Mouse (Mus musculus) cerebellum, adult 2 months (tissue): ENCODE data around the gene Trim7. TPM values are rescaled to one million over a fixed set of nuclear protein-coding genes. Genes with fewer than 3 reads are reported as not detected.
A peak's percentile ranks its signal among the peaks of the same experiment; 100 is the strongest.
"Not testable (repeated sequence)": the region's sequence is repeated elsewhere in the genome, so short reads cannot be mapped to it uniquely, and the experiment has no call there.

Source experiments
- DNase-seq, 2 experiments: peaks; one replicate each; pipeline ENCODE4 v3.0.0; 2021
- H3K27ac ChIP-seq: fragments of 200-500 bp; 2 replicates; pipeline ENCODE4 v1.5.1; 2012; ENCODE audit warnings: low read length, control low read depth, inconsistent platforms; ENCODE audit not compliant: insufficient read depth
- H3K27me3 ChIP-seq: fragments of 200-500 bp; 2 replicates; pipeline ENCODE4 v1.6.1; 2012; ENCODE audit warnings: inconsistent platforms, mild to moderate bottlenecking, low read length, moderate library complexity; ENCODE audit not compliant: control insufficient read depth, insufficient read depth
- H3K4me1 ChIP-seq: fragments of 200-500 bp; 2 replicates; pipeline ENCODE4 v1.6.1; 2011; ENCODE audit warnings: low read length; ENCODE audit not compliant: control insufficient read depth, insufficient read depth
- H3K4me3 ChIP-seq: fragments of 200-500 bp; replicated peaks from 2 replicates; pipeline ENCODE3; 2011; ENCODE audit warnings: mild to moderate bottlenecking, low read depth, low read length, control low read depth; ENCODE audit not compliant: insufficient read depth
- CTCF ChIP-seq: fragments of 200-500 bp; IDR thresholded peaks from 2 replicates; pipeline ENCODE4 v1.5.1; 2011; ENCODE audit warnings: low read depth, mild to moderate bottlenecking, control low read depth, low read length, moderate library complexity, borderline replicate concordance; ENCODE audit not compliant: insufficient read depth
- POLR2A ChIP-seq: fragments of 200-500 bp; IDR thresholded peaks from 2 replicates; pipeline ENCODE4 v1.6.1; 2011; ENCODE audit warnings: low read length, control low read depth, borderline replicate concordance; ENCODE audit not compliant: insufficient read depth
- WGBS: fragments of 180-500 bp; shearing (Covaris S2); methylation state at CpG from one replicate; pipeline ENCODE4 v1.1.7; 2018; 5-methylcytosine and 5-hydroxymethylcytosine counted together
- polyA plus RNA-seq: library from polyadenylated mRNA; depleted of rRNA; stranded (reverse); fragments of >200 nt; gene quantifications from 2 replicates; pipeline ENCODE4 v1.2.3, GENCODE M21; 2012

The Trim7 gene
- polyA plus RNA-seq, 1 experiment, result 4.7 TPM

- H3K4me1 ChIP-seq, result no peaks in the 10 kb centered on the region
- DNase-seq, result no peak
- TF ChIP-seq POLR2A (no peak), CTCF (no peak)
- no peaks in the 10 kb centered on the region for H3K27me3 ChIP-seq
- no peak overlapping the region for H3K4me3 ChIP-seq
- no peak overlapping the region for H3K27ac ChIP-seq
- WGBS, result 92% methylated on average over 11 of the region's 11 CpGs
These were observed 17.3 kb downstream of the Trim7 start for GRCm38 (mm10) chr11:48843202-48843601.

GRCm38 (mm10) chr11:48844309-48844708 is 18.4 kb downstream of the Trim7 start:
- Histone ChIP-seq H3K4me3 (no peak overlapping the region), H3K27ac (no peak overlapping the region), H3K27me3 (no peaks in the 10 kb centered on the region), H3K4me1 (no peaks in the 10 kb centered on the region)
- DNase-seq, result peak in 1 of 2 experiments; percentile 58
- TF ChIP-seq POLR2A, result no peak
- TF ChIP-seq CTCF, result no peak
- WGBS, result 34% methylated on average over 6 of the region's 6 CpGs

- 46% methylated on average over 13 of the region's 13 CpGs for WGBS
These were observed 19.4 kb downstream of the Trim7 start for GRCm38 (mm10) chr11:48845244-48845815.

GRCm38 (mm10) chr11:48846362-48846761 is 20.4 kb downstream of the Trim7 start:
- WGBS, result 74% methylated on average over 2 of the region's 2 CpGs
- H3K4me1 ChIP-seq, DNase-seq, H3K4me3 ChIP-seq, H3K27me3 ChIP-seq, H3K27ac ChIP-seq: not testable (repeated sequence)

More at GRCm38 (mm10) chr11:48845244-48845815, 19.4 kb downstream of the Trim7 start:
- Histone ChIP-seq H3K4me3 (no peak overlapping the region), H3K4me1 (no peaks in the 10 kb centered on the region), H3K27me3 (no peaks in the 10 kb centered on the region), H3K27ac (no peak overlapping the region)
- no peak for DNase-seq
- TF ChIP-seq CTCF (no peak), POLR2A (no peak)

GRCm38 (mm10) chr11:48846881-48847280 is 20.9 kb downstream of the Trim7 start:
- no peak overlapping the region for H3K27ac ChIP-seq
- H3K4me3 ChIP-seq, result no peak overlapping the region
- no peaks in the 10 kb centered on the region for H3K4me1 ChIP-seq
- DNase-seq, result no peak
- H3K27me3 ChIP-seq, result no peaks in the 10 kb centered on the region
- 66% methylated on average over 5 of the region's 5 CpGs for WGBS
- TF ChIP-seq POLR2A (no peak), CTCF (no peak)

- Histone ChIP-seq H3K4me3 (no peak overlapping the region), H3K4me1 (0 out of 2 replicates have a peak, but pooled peaks cover 4% of the 10 kb centered on the region), H3K27me3 (no peaks in the 10 kb centered on the region), H3K27ac (no peak overlapping the region)
- TF ChIP-seq CTCF, result no peak
- TF ChIP-seq POLR2A, result no peak
- no peak for DNase-seq
- WGBS, result 45% methylated on average over 2 of the region's 2 CpGs
These were observed 24.3 kb downstream of the Trim7 start for GRCm38 (mm10) chr11:48850240-48850639.

GRCm38 (mm10) chr11:48851270-48851995 is 25.5 kb downstream of the Trim7 start:
- H3K4me1 ChIP-seq, result 0 out of 2 replicates have a peak, but pooled peaks cover 4% of the 10 kb centered on the region
- no peak for DNase-seq
- H3K27ac ChIP-seq, result no peak overlapping the region
- H3K27me3 ChIP-seq, result no peaks in the 10 kb centered on the region
- H3K4me3 ChIP-seq, result no peak overlapping the region
- 85% methylated on average over 4 of the region's 4 CpGs for WGBS
- no peak for TF ChIP-seq POLR2A
- peak; percentile 11; the same call in 1 of the 2 replicates for TF ChIP-seq CTCF

- no peaks in the 10 kb centered on the region for H3K27me3 ChIP-seq
- H3K4me1 ChIP-seq, result 0 out of 2 replicates have a peak, but pooled peaks cover 4% of the 10 kb centered on the region
- WGBS, result 65% methylated on average over 4 of the region's 4 CpGs
- H3K4me3 ChIP-seq, result peak overlapping the region; percentile 68
- DNase-seq, result no peak
- no peak overlapping the region for H3K27ac ChIP-seq
- no peak for TF ChIP-seq CTCF
- no peak for TF ChIP-seq POLR2A
These were observed 26.2 kb downstream of the Trim7 start for GRCm38 (mm10) chr11:48852190-48852589.
